Mouse (Mus musculus) lung, postnatal 25 days (tissue): Measurements from ENCODE around the gene Fam47e.

Source experiments
- DNase-seq: peaks from one replicate; pipeline ENCODE4 v3.0.0; 2022; ENCODE audit warnings: low spot score

Fam47e gene

DNA sequence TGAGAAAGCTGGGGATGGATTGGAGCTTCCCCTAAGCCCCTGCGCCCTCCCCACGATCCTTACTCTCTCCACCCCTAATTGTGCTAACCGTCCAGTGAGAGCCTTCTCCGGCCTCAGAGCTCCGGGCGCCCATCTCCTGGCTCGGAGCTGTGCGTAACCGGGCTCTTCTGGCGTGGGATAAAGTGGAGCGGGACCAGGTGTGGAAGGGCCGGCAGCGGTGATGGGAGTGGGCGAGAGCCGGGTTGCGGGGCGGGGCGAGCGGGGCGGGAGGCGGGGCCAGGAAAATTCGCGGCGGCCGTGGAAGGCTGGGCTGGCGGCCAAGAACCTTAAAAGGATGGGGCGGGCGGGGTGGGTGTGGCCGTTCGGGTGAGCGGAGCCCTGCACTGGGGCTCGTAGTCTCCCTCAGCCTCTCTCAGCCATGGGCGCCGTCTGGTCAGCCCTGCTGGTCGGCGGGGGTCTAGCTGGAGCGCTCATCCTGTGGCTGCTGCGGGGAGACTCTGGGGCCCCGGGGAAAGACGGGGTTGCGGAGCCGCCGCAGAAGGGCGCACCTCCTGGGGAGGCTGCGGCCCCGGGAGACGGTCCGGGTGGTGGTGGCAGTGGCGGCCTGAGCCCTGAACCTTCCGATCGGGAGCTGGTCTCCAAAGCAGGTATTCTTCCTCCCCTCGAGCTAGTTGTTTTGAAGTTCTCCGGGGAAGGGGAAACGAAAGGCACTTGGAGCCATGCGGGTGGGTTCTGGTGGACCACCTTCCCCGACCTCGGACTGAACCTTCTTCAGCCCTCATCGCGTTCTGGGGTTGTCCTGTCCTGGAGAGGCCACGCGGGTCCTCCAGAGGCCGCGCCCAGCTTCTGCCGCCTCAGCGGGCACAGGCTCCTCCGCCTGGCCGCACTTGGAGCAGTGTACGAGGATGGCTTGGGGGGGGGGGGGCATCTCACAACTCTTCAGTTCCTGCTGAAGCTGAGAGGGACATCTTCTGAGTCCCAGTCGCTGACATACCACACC is 48.1 kb downstream of the Fam47e start, which contains the start of gene Stbd1:
Gene Stbd1, plus strand, starts transcription at position 351 of the 1,000 bp plus-strand sequence.
- DNase-seq, result peak; percentile 57

DNA sequence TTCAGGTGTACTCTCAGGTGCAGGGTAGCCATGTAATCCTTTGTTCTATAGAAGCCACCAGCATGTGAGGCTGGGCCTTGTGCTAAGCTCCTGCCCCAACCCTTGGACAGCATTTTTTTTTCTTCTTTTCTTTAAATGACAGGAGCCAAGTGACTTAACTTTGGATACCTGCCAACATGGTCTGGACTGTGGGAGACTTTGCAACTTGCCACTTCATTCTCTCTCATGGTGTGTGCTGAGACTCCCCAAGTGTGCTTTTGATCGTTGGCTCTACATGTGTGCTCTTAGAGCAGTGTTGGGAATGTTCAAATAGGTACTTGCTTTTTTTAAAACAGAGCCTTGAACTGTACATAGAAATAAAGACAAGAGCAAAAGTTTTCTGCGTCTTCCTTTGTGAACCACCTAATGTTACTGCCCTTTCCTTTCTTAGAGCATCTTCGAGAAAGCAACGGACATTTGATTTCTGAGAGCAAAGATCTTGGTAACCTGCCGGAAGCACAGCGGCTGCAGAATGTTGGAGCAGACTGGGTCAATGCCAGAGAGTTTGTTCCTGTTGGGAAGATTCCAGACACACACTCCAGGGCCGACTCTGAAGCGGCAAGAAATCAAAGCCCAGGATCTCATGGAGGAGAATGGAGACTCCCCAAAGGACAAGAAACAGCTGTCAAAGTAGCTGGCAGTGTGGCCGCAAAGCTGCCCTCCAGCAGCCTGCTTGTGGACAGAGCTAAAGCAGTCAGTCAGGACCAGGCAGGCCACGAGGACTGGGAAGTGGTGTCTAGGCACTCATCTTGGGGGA is 49.8 kb downstream of the Fam47e start:
- peak; percentile 70 for DNase-seq

DNA sequence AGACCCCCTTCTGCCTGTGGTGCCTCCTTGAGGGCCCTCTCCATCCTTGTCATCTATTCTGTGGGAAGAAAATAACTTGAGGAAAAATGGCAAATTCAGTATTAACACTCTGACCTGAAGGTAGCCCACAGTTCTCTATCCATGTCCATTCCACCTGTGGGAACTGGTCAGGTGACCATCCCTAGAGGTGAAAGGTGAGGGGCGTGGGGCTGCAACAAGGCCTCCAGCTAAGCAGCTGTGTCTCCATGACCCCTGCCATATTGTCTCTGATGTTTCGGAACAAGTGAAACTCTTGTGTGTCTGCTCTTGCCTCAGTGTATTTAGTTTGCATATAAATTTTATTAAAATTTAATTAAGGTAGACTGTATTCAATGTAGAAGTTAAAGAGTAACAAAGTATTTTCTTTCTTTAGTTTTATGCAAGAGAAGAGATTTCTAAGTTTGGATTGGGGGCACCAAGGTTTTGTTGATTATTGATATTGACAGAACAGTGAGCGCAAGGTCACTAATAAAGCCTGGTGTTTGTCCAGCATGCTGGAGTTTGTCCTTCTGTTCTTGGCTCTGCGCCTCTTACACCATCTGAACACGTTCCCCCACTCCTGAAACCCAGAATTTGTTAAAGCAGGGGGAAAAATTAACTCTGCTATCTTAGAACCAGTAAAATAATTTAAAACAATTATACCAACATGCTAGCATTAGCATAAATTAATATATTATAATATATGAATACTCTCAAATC is 52.8 kb downstream of the Fam47e start:
- DNase-seq, result no peak

DNA sequence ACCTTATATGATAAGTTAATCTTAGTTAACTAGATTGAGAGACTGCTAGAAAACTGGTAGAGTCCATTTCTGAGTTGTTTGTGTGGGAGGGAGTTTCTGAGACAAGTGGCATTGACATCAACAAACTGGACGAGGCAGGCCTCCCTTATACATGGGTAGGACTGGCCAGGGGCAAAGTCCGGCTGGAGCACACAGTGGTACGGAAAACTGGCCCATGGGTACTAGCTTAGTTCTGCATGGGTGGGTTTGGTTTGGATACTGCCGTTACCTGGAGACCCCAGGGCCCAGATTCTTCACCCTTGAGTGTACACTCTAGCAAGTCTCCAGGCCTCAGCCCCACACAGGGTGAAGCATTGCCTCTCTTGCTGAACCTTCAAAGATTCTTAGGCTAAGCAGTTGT is 57.9 kb downstream of the Fam47e start:
- no peak for DNase-seq

DNA sequence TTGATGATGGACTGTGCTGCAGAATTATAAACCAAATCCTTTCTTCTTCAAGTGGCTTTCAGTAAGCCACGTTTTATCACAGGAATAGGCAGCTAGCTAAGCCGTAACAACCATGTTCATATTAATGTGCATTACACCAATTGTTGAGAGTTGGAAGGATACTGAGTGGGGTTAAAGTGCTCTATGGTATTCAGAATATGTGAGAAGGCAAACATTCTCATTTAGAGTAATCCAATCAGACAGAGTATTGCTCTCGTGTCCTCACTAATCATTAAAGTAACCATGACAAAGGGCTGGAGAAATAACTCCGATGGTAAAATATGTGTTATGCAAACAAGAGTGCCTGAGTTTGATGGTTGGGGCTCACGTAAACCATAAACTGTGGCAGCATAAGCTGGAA is 67.0 kb downstream of the Fam47e start:
- DNase-seq, result peak; percentile 18

DNA sequence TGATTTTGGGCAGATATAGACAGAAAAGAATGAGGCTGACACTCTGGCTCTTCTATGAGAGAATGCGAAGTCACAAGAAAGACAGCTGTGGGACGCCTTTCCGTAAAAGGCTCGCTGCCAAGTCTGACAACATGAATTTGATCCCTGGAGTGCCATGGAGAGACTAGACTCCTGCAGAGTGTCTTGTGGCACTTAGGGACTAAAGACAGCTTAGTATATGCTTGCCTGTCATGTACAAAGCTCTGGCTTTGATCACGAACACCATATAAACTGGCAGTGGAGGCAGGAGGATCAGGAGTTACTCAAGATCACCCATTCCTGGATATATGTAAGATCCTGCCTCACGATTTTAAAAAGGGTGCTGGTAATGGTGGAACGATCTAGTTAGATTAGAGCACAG is 73.0 kb downstream of the Fam47e start:
- DNase-seq, result peak; percentile 27

DNA sequence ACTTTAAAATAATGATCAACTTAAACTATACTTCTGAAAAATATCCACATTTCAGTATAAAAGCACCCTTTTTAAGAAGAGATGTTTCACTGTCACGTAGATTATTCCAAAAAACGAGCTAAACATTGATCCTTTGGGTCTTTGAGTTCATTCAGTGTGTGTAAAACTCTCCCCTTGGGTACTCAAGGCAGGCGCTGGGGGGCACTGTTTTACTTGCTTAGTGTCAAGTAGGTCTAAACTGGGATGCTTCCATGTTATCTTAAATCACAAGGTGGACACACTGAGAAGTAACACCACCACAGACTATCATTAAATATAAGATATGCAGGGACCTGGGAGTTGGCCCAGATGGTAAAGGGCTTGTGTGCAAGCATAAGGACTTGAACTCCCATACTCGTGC is 78.7 kb downstream of the Fam47e start:
- DNase-seq, result no peak

DNA sequence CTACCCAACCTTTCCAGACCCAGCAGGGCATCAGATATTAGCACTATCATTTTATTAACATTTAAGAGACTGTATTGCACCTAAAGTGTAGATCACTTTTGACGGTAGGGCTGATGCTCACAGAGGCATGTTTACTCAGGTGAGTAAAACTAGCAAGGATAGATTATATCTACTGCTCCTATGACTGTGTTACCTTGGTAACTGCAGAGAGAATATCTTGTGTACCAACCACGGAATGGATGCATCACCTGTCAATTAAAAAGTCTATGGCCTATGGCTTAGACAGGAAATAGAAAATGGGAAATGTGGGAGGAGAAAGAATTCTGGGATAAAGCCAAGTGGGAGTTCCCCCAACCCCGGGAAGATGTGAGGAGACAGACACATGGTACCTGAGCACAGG is 80.0 kb downstream of the Fam47e start:
- no peak for DNase-seq

DNA sequence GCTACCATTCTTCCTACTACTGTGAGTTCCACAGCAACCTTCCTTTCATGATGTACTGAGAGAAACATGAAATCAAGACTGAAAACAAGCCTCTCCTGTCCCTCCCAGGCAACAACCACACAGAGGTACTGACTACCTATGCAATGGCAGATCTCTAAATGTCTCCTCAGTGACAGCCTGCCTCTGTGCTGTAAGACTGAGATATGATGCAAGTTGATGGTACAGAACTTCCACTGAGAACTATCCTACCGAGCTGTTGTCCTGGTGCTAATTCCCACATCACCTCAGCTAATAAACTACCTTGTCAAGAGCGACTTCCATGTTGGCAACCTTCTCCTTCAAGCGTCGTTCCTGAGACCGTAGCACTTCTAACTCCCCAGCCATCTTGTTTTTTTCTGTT is 81.0 kb downstream of the Fam47e start:
- no peak for DNase-seq

DNA sequence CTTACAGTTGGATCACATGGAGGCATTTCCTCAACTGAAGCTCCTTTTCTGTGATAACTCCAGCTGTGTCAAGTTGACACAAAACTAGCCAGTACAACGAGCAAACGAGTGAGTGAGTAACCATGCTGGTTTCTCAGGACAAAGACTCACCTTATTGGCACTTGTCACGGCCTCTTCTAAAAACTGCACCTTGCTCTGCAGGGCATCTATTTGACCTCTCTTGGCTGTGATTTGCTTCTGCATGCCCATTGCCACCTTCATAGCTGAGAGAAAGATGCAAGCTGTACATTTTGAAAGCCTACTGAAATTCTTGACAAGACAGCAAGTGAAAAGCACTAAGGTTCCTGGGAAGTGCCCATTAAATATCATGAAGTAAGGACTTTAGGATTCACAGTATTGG is 86.0 kb downstream of the Fam47e start:
- DNase-seq, result no peak
